Mouse (Mus musculus) thymus, postnatal 14 days (tissue): ENCODE measurements around the gene Chmp6.

ENCODE experiments used
- DNase-seq: peaks from one replicate; pipeline ENCODE4 v3.0.0; 2021

Chmp6 gene

DNA sequence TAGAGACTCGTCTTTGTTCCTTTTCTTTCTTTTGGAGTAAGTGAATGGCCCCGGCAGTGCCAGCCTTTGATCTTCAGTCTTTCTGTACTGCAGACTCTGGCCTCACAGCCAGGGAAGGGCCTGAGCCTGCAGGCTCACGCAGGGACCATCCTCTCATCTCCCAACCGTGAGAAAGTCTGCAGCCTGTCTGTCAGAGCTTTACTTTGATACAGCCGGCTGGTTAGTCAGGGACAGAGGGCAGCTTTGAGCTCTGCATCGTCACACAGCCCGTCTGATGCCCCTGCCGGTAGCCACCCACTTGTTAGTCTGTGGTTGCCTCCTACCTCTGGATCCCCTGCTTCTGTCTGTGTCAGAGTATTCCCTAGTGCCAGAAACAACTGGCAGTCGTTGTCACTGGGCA is 51.8 kb downstream of the Chmp6 start:
- DNase-seq, result no peak

DNA sequence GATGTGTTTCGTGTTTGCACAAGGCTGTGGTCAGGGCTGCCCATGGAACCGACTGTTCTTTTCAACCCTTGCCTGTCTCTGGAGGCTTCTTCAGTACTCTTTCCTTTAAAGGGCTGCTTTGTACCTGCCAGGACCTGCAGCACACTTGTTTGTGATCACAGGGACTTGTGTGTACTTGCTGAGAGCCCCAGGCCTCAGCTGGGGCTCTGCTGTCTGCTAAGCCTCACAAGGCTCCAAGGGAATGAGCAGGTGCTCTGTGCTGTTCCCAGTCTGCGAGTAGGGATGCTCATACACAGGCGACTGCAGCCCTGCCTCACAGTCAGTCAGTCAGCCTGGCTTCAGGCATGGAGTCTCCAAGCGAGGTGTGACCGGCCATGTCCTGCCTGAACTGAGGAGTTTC is 53.1 kb downstream of the Chmp6 start:
- no peak for DNase-seq

DNA sequence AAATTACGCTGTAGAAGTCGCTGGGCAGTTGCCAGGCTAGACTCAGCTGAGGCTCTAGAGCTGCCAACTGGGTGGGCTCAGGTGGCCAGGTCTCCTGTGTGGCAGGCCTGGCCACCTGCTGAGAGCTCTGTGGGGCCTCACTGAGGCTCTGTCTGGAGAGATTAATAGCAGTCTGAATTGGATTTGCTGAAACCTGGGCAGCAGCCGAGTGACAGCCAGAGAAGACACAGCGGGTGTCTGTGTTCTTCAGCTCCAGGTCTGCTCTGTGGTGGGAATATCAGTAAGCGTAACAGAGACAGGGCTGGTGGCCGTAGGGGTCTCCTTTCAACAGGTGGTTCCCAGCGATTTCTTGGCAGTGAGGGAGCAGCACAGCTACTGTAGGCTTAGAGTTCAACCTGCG is 54.2 kb downstream of the Chmp6 start:
- no peak for DNase-seq

DNA sequence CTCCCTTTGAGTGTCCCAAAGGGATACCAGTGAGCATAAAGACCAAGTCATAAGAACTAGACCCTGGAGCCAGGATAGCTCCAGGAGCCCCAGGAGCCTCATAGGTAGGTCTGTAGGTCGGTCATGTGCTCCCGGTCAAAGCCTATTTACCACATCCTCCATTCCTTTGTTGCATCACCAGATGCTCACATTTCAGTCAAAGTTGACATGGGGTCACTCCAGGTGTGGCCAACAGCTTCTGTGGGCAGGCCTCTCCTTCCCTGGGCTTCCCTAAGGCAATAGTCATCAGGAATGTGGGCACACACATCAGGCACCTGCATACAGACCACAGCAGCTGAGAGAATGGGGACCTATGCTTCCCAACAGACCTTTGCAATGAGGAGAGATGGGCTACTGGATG is 54.7 kb downstream of the Chmp6 start:
- no peak for DNase-seq
